Comparison of ENCODE assay signal across 18 mouse cellular contexts in the genomic region with DNA sequence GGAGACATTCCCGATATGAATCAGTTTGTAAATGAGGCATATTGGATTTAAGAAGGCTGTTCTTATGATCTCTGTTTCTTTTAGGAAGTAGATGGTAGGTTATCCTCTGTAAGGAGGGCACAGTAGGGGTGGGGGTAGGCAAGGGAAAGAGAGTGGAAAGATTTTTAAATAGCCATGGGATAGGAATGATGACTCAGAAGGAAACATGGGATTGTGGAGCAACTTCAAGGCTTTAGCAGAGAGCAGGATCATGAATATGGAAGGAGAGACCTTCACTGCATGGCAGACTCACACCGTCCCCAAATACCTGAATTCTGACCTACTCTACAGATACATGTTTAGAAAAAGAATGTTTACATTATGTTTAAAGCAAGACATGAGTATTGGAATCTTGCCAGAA. TPM values are rescaled to one million over a fixed set of nuclear protein-coding genes. Genes with fewer than 3 reads are reported as not detected.
"Had no signal": no experiment of that assay in that cellular context is flagged by ENCODE, and none has a peak within 500 bp of the region (broad histone marks: within the 10 kb centered on the region; RNA-seq: fewer than 3 reads in every experiment).

No protein-coding gene starts in this region.

- H3K9ac ChIP-seq: liver, embryonic 13.5 days; neural tube, embryonic 13.5 days had no signal

- H3K4me1 ChIP-seq: liver, embryonic 13.5 days; neural tube, embryonic 13.5 days had no signal

- H3K27me3 ChIP-seq: liver, embryonic 13.5 days; neural tube, embryonic 13.5 days had no signal

- H3K27ac ChIP-seq: left cerebral cortex, adult 2 months; liver, embryonic 13.5 days; neural tube, embryonic 13.5 days had no signal

- DNase-seq: kidney, adult 2 months; kidney, postnatal 25 days; layer of hippocampus, postnatal 36 days; liver, embryonic 13.5 days; lung, adult 2 months; lung, postnatal 14 days; lung, postnatal 4 days; midbrain, embryonic 14.5 days; thymus, adult 2 months; thymus, postnatal 14 days; thymus, postnatal 4 days had no signal

- H3K36me3 ChIP-seq: liver, embryonic 13.5 days; neural tube, embryonic 13.5 days had no signal

- H3K4me3 ChIP-seq: left cerebral cortex, adult 2 months; liver, embryonic 13.5 days; neural tube, embryonic 13.5 days had no signal

- H3K9me3 ChIP-seq: liver, embryonic 13.5 days; neural tube, embryonic 13.5 days had no signal

- H3K4me2 ChIP-seq: liver, embryonic 13.5 days; midbrain, embryonic 11.5 days; neural tube, embryonic 13.5 days had no signal

- ATAC-seq: intestine, postnatal 0 days had no signal

RNA-seq across cellular contexts. Expression of a gene that starts 21.7 kb away (rescaled TPM):
- total RNA-seq: liver, adult 2 months; megakaryocyte-erythroid progenitor cell, adult 5-6 weeks had no signal
- polyA plus RNA-seq: liver, adult 2 months; midbrain, embryonic 11.5 days; midbrain, embryonic 14.5 days; spleen, adult 2 months had no signal
